Mouse (Mus musculus) embryonic facial prominence, embryonic 14.5 days (tissue): ENCODE data around the gene Ada. TPM values are rescaled to one million over a fixed set of nuclear protein-coding genes. Genes with fewer than 3 reads are reported as not detected.

ENCODE experiments used
- ATAC-seq: fragments of 200-750 bp; cut with Nextera tagmentation; 2 replicates; pipeline ENCODE4 v1.8.0; 2017; ENCODE audit warnings: low read depth, moderate number of reproducible peaks, moderate TSS enrichment
- DNase-seq: peaks from one replicate; pipeline ENCODE4 v3.0.0-alpha.2; 2015; ENCODE audit warnings: low spot score
- H3K27ac ChIP-seq: fragments of 300-500 bp; sonication (generic); replicated peaks from 2 replicates; pipeline ENCODE4 v1.5.1; 2014; ENCODE audit warnings: low read depth, mild to moderate bottlenecking, low read length, moderate library complexity
- H3K27me3 ChIP-seq: fragments of 300-500 bp; sonication (generic); replicated peaks from 2 replicates; pipeline ENCODE4 v1.6.1; 2014; ENCODE audit warnings: low read length; ENCODE audit not compliant: control insufficient read depth, insufficient read depth
- H3K36me3 ChIP-seq: fragments of 300-500 bp; sonication (generic); 2 replicates; pipeline ENCODE4 v1.6.1; 2014; ENCODE audit warnings: low read length, mixed read lengths; ENCODE audit not compliant: control insufficient read depth, insufficient read depth
- H3K4me1 ChIP-seq: fragments of 300-500 bp; sonication (generic); 2 replicates; pipeline ENCODE4 v1.6.1; 2014; ENCODE audit warnings: antibody characterized with exemption, low read length; ENCODE audit not compliant: control insufficient read depth, insufficient read depth
- H3K4me2 ChIP-seq: fragments of 300-500 bp; sonication (generic); 2 replicates; pipeline ENCODE4 v1.6.1; 2014; ENCODE audit warnings: low read depth, mild to moderate bottlenecking, low read length, moderate library complexity, mixed read lengths
- H3K4me3 ChIP-seq: fragments of 300-500 bp; sonication (generic); 2 replicates; pipeline ENCODE4 v1.5.1; 2014; ENCODE audit warnings: low read depth, mild to moderate bottlenecking, low read length
- H3K9ac ChIP-seq: fragments of 300-500 bp; sonication (generic); 2 replicates; pipeline ENCODE4 v1.6.1; 2014; ENCODE audit warnings: low read depth, mild to moderate bottlenecking, low read length, moderate library complexity, mixed read lengths
- H3K9me3 ChIP-seq: fragments of 300-500 bp; sonication (generic); 2 replicates; pipeline ENCODE4 v1.6.1; 2016; ENCODE audit warnings: low read length; ENCODE audit not compliant: control insufficient read depth
- WGBS: fragments of 180-500 bp; shearing (Covaris S2); extraction: QIAGEN DNeasy Blood & Tissue Kit; methylation state at CpG from one replicate; pipeline ENCODE4 v1.1.7; 2014; 5-methylcytosine and 5-hydroxymethylcytosine counted together
- polyA plus RNA-seq: library from polyadenylated mRNA; unstranded; fragments of >200 nt; fragmentation: Nextera tagmentation; extraction: Ambion mirVana; gene quantifications from 2 replicates; pipeline ENCODE4 v1.2.1, GENCODE M21; 2014

Gene Ada
- polyA plus RNA-seq, 1 experiment from 2014 or later, result 7.2 TPM

GRCm38 (mm10) chr2:163712874-163713273 is 37.2 kb downstream of the Ada start:
- no peak for ATAC-seq
- H3K36me3 ChIP-seq, result no peaks in the 10 kb centered on the region
- H3K27me3 ChIP-seq, result no peaks in the 10 kb centered on the region
- H3K4me2 ChIP-seq, result no peak overlapping the region
- H3K9me3 ChIP-seq, result no peaks in the 10 kb centered on the region
- peaks cover 16% of the 10 kb centered on the region for H3K4me1 ChIP-seq
- no peak for DNase-seq
- H3K9ac ChIP-seq, result no peak overlapping the region
- H3K27ac ChIP-seq, result 0 out of 2 replicates have a peak overlapping the region, but pooled peaks have one; percentile 28
- 69% methylated on average over 6 of the region's 6 CpGs for WGBS
- no peak overlapping the region for H3K4me3 ChIP-seq

- no peaks in the 10 kb centered on the region for H3K36me3 ChIP-seq
- H3K4me3 ChIP-seq, result no peak overlapping the region
- 71% methylated on average over 7 of the region's 7 CpGs for WGBS
- H3K4me2 ChIP-seq, result no peak overlapping the region
- H3K4me1 ChIP-seq, result peaks cover 16% of the 10 kb centered on the region
- DNase-seq (no peak), ATAC-seq (no peak)
- H3K9ac ChIP-seq, result no peak overlapping the region
- no peaks in the 10 kb centered on the region for H3K9me3 ChIP-seq
- H3K27me3 ChIP-seq, result no peaks in the 10 kb centered on the region
- no peak overlapping the region for H3K27ac ChIP-seq
Observed at GRCm38 (mm10) chr2:163712473-163712872, 37.6 kb downstream of the Ada start.

DNA sequence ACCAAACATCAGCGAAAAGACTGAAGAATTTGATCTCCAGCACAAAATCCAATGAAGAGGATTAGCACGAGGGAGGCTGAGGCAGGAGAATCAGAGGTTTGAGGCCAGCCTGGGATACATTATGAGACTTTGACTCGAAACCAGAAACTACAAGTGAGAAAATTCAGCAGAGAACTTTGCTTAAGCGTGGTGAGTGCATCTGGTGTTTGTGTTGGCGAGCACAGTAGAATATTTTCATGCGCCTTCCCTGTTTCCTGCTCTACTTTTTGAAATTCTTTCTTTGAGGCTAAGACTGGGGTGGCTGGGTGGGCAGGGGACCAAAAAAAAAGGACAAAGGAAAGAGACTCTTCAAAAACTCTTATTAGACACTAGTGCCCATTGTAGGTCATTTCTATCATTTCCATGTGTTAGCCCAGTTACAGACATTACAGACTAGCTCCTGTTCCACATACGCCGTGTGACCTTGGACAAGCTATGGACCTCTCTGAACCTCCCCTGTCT is 38.6 kb downstream of the Ada start:
- no peak overlapping the region for H3K27ac ChIP-seq
- no peak for ATAC-seq
- WGBS, result 80% methylated on average over 8 of the region's 8 CpGs
- no peak overlapping the region for H3K4me2 ChIP-seq
- H3K9me3 ChIP-seq, result no peaks in the 10 kb centered on the region
- 0 out of 2 replicates have a peak, but pooled peaks cover 11% of the 10 kb centered on the region for H3K4me1 ChIP-seq
- no peak overlapping the region for H3K9ac ChIP-seq
- DNase-seq, result peak; percentile 24
- H3K4me3 ChIP-seq, result no peak overlapping the region
- H3K36me3 ChIP-seq, result no peaks in the 10 kb centered on the region
- H3K27me3 ChIP-seq, result no peaks in the 10 kb centered on the region

- WGBS, result 74% methylated on average over 5 of the region's 5 CpGs
- Histone ChIP-seq H3K36me3 (no peaks in the 10 kb centered on the region), H3K4me2 (no peak overlapping the region), H3K9ac (no peak overlapping the region), H3K27me3 (no peaks in the 10 kb centered on the region), H3K27ac (no peak overlapping the region), H3K9me3 (no peaks in the 10 kb centered on the region), H3K4me3 (no peak overlapping the region), H3K4me1 (0 out of 2 replicates have a peak, but pooled peaks cover 11% of the 10 kb centered on the region)
- DNase-seq, result no peak
- ATAC-seq, result no peak
Observed at GRCm38 (mm10) chr2:163710606-163711159, 39.4 kb downstream of the Ada start.

DNA sequence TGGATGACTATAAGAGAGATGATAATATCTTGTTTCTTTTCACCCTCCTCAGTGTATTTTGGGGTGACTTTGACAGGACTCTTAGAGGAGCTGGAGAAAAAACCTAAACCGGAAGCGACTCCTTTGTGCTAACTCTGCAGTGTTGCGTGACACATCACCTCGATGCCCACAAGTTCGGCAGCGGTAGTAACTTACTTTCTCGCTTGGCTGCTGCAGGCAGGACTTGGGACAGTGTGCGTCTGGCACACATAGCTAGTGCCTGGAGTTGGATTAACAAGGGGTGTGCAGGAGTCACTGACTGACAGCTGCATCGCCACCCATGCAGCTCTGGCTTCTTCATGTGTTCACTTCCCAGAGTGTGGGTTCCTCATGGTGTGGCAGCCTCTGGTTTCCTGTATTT is 40.0 kb downstream of the Ada start:
- ATAC-seq (no peak), DNase-seq (no peak)
- WGBS, result 89% methylated on average over 9 of the region's 9 CpGs
- no peak overlapping the region for H3K9ac ChIP-seq
- 0 out of 2 replicates have a peak, but pooled peaks cover 11% of the 10 kb centered on the region for H3K4me1 ChIP-seq
- H3K27me3 ChIP-seq, result no peaks in the 10 kb centered on the region
- no peaks in the 10 kb centered on the region for H3K9me3 ChIP-seq
- H3K27ac ChIP-seq, result no peak overlapping the region
- H3K36me3 ChIP-seq, result no peaks in the 10 kb centered on the region
- no peak overlapping the region for H3K4me3 ChIP-seq
- H3K4me2 ChIP-seq, result no peak overlapping the region

- ATAC-seq, result no peak
- Histone ChIP-seq H3K27ac (no peak overlapping the region), H3K9me3 (no peaks in the 10 kb centered on the region), H3K9ac (no peak overlapping the region), H3K4me1 (0 out of 2 replicates have a peak, but pooled peaks cover 11% of the 10 kb centered on the region), H3K4me3 (no peak overlapping the region), H3K36me3 (no peaks in the 10 kb centered on the region), H3K4me2 (no peak overlapping the region), H3K27me3 (no peaks in the 10 kb centered on the region)
- 67% methylated on average over 4 of the region's 6 CpGs for WGBS
- peak; percentile 21 for DNase-seq
Observed at GRCm38 (mm10) chr2:163708763-163709250, 41.2 kb downstream of the Ada start.

DNA sequence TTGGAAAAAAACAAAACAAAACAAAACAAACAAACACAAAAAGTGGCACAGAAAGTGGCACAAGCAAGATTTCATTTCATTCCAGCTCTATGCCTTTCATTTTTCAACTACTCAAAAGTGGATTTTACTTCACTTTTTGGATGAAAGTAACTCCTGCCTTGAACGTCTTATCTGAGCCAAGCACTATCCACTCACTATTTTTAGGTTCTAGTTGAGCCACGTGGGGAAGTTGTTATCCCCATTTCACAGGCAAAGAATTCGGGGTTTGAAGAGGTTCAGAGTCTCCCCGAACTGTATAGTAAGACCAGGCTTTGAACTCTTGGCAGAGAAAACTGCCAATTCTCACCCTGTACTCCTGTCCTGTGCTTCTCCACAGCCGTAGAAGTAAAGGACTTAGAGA is 41.7 kb downstream of the Ada start:
- H3K9me3 ChIP-seq, result no peaks in the 10 kb centered on the region
- ATAC-seq (no peak), DNase-seq (no peak)
- WGBS, result 73% methylated on average over 5 of the region's 5 CpGs
- H3K4me3 ChIP-seq, result no peak overlapping the region
- 0 out of 2 replicates have a peak, but pooled peaks cover 11% of the 10 kb centered on the region for H3K4me1 ChIP-seq
- no peak overlapping the region for H3K27ac ChIP-seq
- H3K4me2 ChIP-seq, result no peak overlapping the region
- H3K9ac ChIP-seq, result no peak overlapping the region
- no peaks in the 10 kb centered on the region for H3K36me3 ChIP-seq
- no peaks in the 10 kb centered on the region for H3K27me3 ChIP-seq

DNA sequence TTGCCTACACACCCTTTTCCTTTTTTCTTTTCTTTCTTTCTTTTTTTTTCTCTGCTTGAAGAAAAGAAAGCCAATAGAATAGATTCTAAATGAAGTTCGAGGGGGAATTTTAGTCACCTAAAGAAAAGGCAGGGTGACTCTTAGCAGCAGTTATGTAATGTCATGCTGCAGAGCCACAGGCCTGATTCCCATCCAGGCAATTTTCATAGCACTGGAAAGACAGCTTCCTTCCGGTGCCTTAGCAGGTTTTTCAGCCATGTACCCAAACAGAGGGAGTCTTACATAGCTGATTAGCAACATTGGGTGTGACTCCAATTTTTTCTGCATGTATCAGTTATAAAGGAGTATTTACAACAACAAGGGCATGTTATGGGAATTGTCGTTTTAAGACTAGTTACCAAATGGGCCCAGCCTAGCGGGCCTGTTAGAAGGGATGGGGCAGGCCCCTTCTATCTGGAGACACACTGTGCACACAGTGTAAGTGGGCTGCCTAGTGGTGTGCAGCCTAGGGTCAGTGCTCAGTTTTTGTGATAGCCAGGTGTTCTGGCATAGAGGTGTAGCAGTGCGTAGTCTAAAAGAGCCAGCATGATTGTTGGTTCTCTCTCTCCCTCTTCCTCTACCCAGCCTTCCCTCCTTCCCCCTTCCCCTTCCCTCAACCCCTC is 46.3 kb downstream of the Ada start:
- DNase-seq (no peak), ATAC-seq (no peak)
- Histone ChIP-seq H3K4me2 (no peak overlapping the region), H3K27ac (no peak overlapping the region), H3K4me1 (no peaks in the 10 kb centered on the region), H3K9me3 (no peaks in the 10 kb centered on the region), H3K9ac (no peak overlapping the region), H3K36me3 (no peaks in the 10 kb centered on the region), H3K27me3 (no peaks in the 10 kb centered on the region), H3K4me3 (no peak overlapping the region)
- 83% methylated on average over 5 of the region's 5 CpGs for WGBS
